Mouse (Mus musculus) kidney, embryonic 14.5 days (tissue): ENCODE data around the gene Plpp4. TPM values are rescaled to one million over a fixed set of nuclear protein-coding genes. Genes with fewer than 3 reads are reported as not detected.

ENCODE experiments used
- ATAC-seq: fragments of 200-750 bp; cut with Nextera tagmentation; 2 replicates; pipeline ENCODE4 v1.8.0; 2017; ENCODE audit warnings: moderate number of reproducible peaks, mild to moderate bottlenecking, moderate TSS enrichment, moderate library complexity; ENCODE audit not compliant: low FRiP score, low TSS enrichment
- H3K27ac ChIP-seq: fragments of 300-500 bp; sonication (generic); 2 replicates; pipeline ENCODE4 v1.5.1; 2014; ENCODE audit warnings: low read depth, mild to moderate bottlenecking, low read length, moderate library complexity, mixed read lengths
- H3K27me3 ChIP-seq: fragments of 300-500 bp; sonication (generic); 2 replicates; pipeline ENCODE4 v1.6.1; 2014; ENCODE audit warnings: mild to moderate bottlenecking, low read length; ENCODE audit not compliant: control insufficient read depth, insufficient read depth
- H3K36me3 ChIP-seq: fragments of 300-500 bp; sonication (generic); 2 replicates; pipeline ENCODE4 v1.6.1; 2014; ENCODE audit warnings: low read length, mixed read lengths; ENCODE audit not compliant: control insufficient read depth, insufficient read depth
- H3K4me1 ChIP-seq: fragments of 300-500 bp; sonication (generic); 2 replicates; pipeline ENCODE4 v1.6.1; 2014; ENCODE audit warnings: low read length, mixed read lengths; ENCODE audit not compliant: control insufficient read depth, insufficient read depth
- H3K4me2 ChIP-seq: fragments of 300-500 bp; sonication (generic); replicated peaks from 2 replicates; pipeline ENCODE4 v1.6.1; 2014; ENCODE audit warnings: low read depth, mild to moderate bottlenecking, low read length
- H3K4me3 ChIP-seq: fragments of 300-500 bp; sonication (generic); 2 replicates; pipeline ENCODE4 v1.5.1; 2014; ENCODE audit warnings: mild to moderate bottlenecking, low read length
- H3K9ac ChIP-seq: fragments of 300-500 bp; sonication (generic); 2 replicates; pipeline ENCODE4 v1.6.1; 2014; ENCODE audit warnings: low read depth, mild to moderate bottlenecking, low read length, moderate library complexity
- H3K9me3 ChIP-seq: fragments of 300-500 bp; sonication (generic); 2 replicates; pipeline ENCODE4 v1.6.1; 2016; ENCODE audit warnings: low read length; ENCODE audit not compliant: control insufficient read depth
- WGBS: fragments of 180-500 bp; shearing (Covaris S2); extraction: QIAGEN DNeasy Blood & Tissue Kit; methylation state at CpG from one replicate; pipeline ENCODE4 v1.1.7; 2014; 5-methylcytosine and 5-hydroxymethylcytosine counted together
- polyA plus RNA-seq: library from polyadenylated mRNA; unstranded; fragments of >200 nt; fragmentation: Nextera tagmentation; extraction: Ambion mirVana; gene quantifications from 2 replicates; pipeline ENCODE4 v1.2.1, GENCODE M21; 2014

Gene Plpp4
- polyA plus RNA-seq, 1 experiment from 2014 or later, result 2.4 TPM

- H3K36me3 ChIP-seq, result no peaks in the 10 kb centered on the region
- no peak overlapping the region for H3K9ac ChIP-seq
- no peaks in the 10 kb centered on the region for H3K9me3 ChIP-seq
- no peak overlapping the region for H3K4me3 ChIP-seq
- no peak overlapping the region for H3K27ac ChIP-seq
- 81% methylated on average over 4 of the region's 4 CpGs for WGBS
- H3K27me3 ChIP-seq, result no peaks in the 10 kb centered on the region
- ATAC-seq, result no peak
- no peaks in the 10 kb centered on the region for H3K4me1 ChIP-seq
- no peak overlapping the region for H3K4me2 ChIP-seq
These were observed 22.4 kb downstream of the Plpp4 start for GRCm38 (mm10) chr7:129279261-129279660.

DNA sequence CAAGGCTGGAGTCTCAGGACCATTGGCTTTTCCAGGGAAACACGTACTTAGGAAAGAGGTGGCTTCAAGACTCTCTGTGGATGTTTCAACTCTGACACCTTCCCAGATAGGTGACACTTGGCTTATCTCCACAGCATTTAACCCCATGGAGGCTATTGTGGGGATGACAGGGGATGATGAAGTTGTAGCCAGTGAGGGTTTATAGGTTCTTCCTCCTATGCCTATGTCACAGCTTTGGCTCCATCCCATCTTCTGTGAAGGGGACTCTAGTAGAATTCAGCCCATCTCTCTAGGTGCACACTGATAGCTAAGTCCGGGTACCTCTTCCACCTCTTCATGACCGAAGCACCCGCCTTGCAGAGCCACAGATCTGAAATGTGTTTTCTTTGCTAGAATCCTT is 25.1 kb downstream of the Plpp4 start:
- Histone ChIP-seq H3K27me3 (no peaks in the 10 kb centered on the region), H3K4me1 (no peaks in the 10 kb centered on the region), H3K36me3 (no peaks in the 10 kb centered on the region), H3K9me3 (no peaks in the 10 kb centered on the region), H3K4me3 (no peak overlapping the region), H3K4me2 (no peak overlapping the region), H3K27ac (no peak overlapping the region), H3K9ac (no peak overlapping the region)
- no peak for ATAC-seq
- WGBS, result 97% methylated on average over 4 of the region's 4 CpGs

DNA sequence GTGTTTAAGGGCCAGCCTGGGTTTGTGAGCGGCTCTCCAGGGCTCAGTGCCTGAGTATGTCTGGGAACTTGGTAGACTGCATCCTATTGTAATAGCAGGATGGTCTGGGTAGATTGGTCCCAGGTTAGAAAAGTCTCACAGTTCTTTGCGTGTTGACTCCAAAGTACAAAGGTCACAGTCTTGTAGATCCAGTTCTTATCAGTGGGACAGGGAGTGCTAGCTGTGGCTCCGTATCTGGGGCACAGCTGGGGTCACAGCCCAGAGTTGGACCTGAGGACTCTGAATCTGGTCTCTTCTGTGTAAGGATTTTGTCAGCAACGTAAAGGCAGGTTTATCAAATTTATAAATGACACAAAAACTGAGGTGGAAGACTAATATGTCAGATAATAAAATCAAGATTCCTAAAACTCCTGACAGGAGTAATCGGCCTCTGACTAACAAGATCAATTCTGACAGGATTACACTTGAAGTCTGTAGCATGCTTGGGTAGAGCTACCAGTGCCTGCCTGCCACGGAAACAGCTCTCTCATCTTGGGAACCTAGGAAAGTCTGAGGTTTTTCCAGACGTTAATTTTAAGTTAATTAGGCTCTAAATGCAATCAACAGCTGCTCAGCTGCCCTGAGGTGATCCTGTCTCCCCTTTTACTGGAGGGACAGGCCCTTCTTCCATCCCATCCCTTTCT is 28.5 kb downstream of the Plpp4 start:
- Histone ChIP-seq H3K27ac (no peak overlapping the region), H3K9me3 (no peaks in the 10 kb centered on the region), H3K9ac (no peak overlapping the region), H3K4me3 (no peak overlapping the region), H3K36me3 (no peaks in the 10 kb centered on the region), H3K4me2 (no peak overlapping the region), H3K4me1 (no peaks in the 10 kb centered on the region), H3K27me3 (no peaks in the 10 kb centered on the region)
- ATAC-seq, result no peak
- WGBS, result 72% methylated on average over 7 of the region's 7 CpGs

DNA sequence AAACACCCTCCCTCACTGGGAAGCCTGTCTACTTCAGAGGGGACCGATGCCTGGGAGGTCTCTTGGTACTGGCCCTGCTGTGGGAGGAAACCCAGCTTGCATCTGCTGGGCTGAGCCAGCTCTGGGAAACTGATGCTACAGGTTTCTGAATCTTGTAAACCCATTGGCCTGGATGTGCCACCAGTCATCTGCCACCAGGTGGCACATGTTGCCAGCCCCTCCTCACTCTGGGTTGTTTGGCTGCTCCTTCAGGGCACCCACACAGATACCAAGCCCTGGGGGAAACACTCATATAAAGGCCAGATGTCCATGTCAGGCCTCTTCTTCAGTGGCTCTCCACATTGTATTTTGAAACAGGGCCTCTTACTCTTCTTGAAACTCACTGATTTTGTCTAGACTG is 36.4 kb downstream of the Plpp4 start:
- Histone ChIP-seq H3K4me2 (no peak overlapping the region), H3K27ac (no peak overlapping the region), H3K9ac (no peak overlapping the region), H3K4me1 (no peaks in the 10 kb centered on the region), H3K36me3 (no peaks in the 10 kb centered on the region), H3K9me3 (no peaks in the 10 kb centered on the region), H3K27me3 (no peaks in the 10 kb centered on the region), H3K4me3 (no peak overlapping the region)
- WGBS, result 71% methylated on average over 1 of the region's 1 CpGs
- no peak for ATAC-seq

GRCm38 (mm10) chr7:129301622-129302021 is 44.8 kb downstream of the Plpp4 start:
- Histone ChIP-seq H3K9me3 (no peaks in the 10 kb centered on the region), H3K4me3 (no peak overlapping the region), H3K4me2 (no peak overlapping the region), H3K4me1 (no peaks in the 10 kb centered on the region), H3K27me3 (no peaks in the 10 kb centered on the region), H3K36me3 (no peaks in the 10 kb centered on the region), H3K9ac (no peak overlapping the region), H3K27ac (no peak overlapping the region)
- WGBS, result 92% methylated on average over 5 of the region's 5 CpGs
- no peak for ATAC-seq

DNA sequence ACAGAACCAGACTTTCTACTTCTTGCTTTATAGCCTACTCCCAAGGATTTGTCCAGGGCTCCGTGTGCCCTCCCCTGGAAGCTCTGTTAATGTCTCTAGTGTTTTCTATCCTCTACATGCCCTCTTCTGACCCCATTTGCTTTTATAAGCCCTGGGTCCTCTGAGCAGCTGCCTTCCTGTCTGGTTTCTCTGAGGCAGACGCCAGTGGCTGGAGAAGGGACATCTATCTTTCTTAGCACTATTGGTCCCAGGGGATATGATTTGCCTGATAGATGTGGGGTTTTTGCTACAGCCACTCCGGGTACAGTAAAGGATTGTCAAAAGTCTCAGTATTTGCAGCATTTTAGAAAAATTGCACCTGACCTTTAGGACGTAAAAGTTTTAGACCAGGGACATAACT is 46.5 kb downstream of the Plpp4 start:
- H3K4me2 ChIP-seq, result no peak overlapping the region
- no peak overlapping the region for H3K4me3 ChIP-seq
- no peaks in the 10 kb centered on the region for H3K9me3 ChIP-seq
- no peak overlapping the region for H3K27ac ChIP-seq
- no peak for ATAC-seq
- H3K9ac ChIP-seq, result no peak overlapping the region
- no peaks in the 10 kb centered on the region for H3K36me3 ChIP-seq
- H3K27me3 ChIP-seq, result no peaks in the 10 kb centered on the region
- WGBS, result 24% methylated on average over 4 of the region's 4 CpGs
- H3K4me1 ChIP-seq, result no peaks in the 10 kb centered on the region

- H3K27ac ChIP-seq, result no peak overlapping the region
- 32% methylated on average over 13 of the region's 13 CpGs for WGBS
- H3K4me3 ChIP-seq, result no peak overlapping the region
- no peak overlapping the region for H3K9ac ChIP-seq
- no peaks in the 10 kb centered on the region for H3K9me3 ChIP-seq
- no peak overlapping the region for H3K4me2 ChIP-seq
- H3K4me1 ChIP-seq, result no peaks in the 10 kb centered on the region
- ATAC-seq, result peak; percentile 65
- no peaks in the 10 kb centered on the region for H3K27me3 ChIP-seq
- no peaks in the 10 kb centered on the region for H3K36me3 ChIP-seq
These were observed 50.4 kb downstream of the Plpp4 start for GRCm38 (mm10) chr7:129307042-129307825.

GRCm38 (mm10) chr7:129308661-129309060 is 51.8 kb downstream of the Plpp4 start:
- peak; percentile 72 for ATAC-seq
- Histone ChIP-seq H3K27me3 (no peaks in the 10 kb centered on the region), H3K36me3 (no peaks in the 10 kb centered on the region), H3K27ac (no peak overlapping the region), H3K9me3 (no peaks in the 10 kb centered on the region), H3K4me2 (no peak overlapping the region), H3K9ac (no peak overlapping the region), H3K4me1 (no peaks in the 10 kb centered on the region), H3K4me3 (no peak overlapping the region)
- WGBS, result 25% methylated on average over 6 of the region's 6 CpGs

DNA sequence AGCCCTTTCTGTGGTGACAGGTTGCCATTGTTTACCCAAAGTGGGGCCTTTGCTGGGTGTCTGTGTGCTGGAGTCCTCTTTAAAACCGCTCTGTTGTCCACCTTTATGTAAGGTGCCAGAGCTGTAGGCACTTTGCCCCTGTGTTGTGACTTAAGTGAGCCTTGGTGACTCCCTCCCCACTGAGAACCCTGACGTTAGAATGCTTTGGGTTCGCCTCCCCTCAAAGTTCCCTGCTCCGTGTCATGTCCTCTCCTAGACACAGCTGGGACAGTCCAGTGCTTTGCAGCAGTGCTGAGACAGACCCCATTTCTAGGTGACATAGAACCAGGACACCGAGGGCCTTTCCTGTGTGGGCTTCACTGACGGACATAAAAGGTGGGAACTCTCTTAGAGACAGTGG is 55.7 kb downstream of the Plpp4 start:
- Histone ChIP-seq H3K9me3 (no peaks in the 10 kb centered on the region), H3K27me3 (no peaks in the 10 kb centered on the region), H3K9ac (no peak overlapping the region), H3K36me3 (no peaks in the 10 kb centered on the region), H3K4me3 (no peak overlapping the region), H3K4me2 (no peak overlapping the region), H3K4me1 (no peaks in the 10 kb centered on the region), H3K27ac (no peak overlapping the region)
- WGBS, result 54% methylated on average over 6 of the region's 6 CpGs
- ATAC-seq, result no peak
